Mouse (Mus musculus): ENCODE results near the gene Cog7. TPM values are rescaled to one million over a fixed set of nuclear protein-coding genes. Genes with fewer than 3 reads are reported as not detected.

Gene Cog7
- polyA plus RNA-seq, 1 experiment, result 39.9 TPM

DNA sequence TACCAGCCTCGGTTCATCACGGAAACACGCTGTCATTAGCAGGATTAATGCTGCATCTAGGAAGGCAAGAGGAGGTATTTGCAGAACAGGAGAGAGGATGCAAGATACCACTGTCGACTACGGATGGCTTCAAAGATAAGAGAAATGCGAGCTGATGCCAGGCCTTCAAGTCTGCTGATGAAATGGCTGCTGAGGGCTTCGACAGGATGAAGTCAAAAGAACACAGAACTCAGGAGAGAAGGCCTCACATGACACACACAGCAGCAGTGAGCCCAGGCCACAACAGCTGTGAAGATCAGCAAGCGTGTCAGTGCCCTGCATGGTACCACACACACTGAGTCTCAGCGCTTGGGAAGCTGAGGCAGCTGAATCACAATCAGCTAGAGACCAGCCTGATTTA, 11.3 kb downstream of the Cog7 start:
- DNase-seq, result no peak
- TF ChIP-seq POLR2A (IDR thresholded peaks at IDR 0.05; ENCODE audit: low read depth, low read length), result no peak
- TF ChIP-seq CTCF (conservative IDR thresholded peaks at IDR 0.05; ENCODE audit: insufficient read depth, insufficient read length, low read depth, low read length), result no peak
- Histone ChIP-seq H3K4me1 (ENCODE audit: control insufficient read depth, insufficient read depth, low read length) (no peaks in the 10 kb centered on the region), H3K36me3 (ENCODE audit: control insufficient read depth, insufficient read depth, low read length) (peaks cover 2% of the 10 kb centered on the region; the same call in 1 of the 2 replicates), H3K4me3 (ENCODE audit: insufficient read depth, low read depth, low read length) (no peak overlapping the region), H3K27ac (ENCODE audit: insufficient read depth, low read depth, low read length) (no peak overlapping the region), H3K27me3 (replicated peaks; ENCODE audit: control insufficient read depth, insufficient read depth, low read length) (no peaks in the 10 kb centered on the region)
- WGBS, result 89% methylated on average over 9 of the region's 9 CpGs

GRCm38 (mm10) chr7:121968816-121969215, 12.7 kb downstream of the Cog7 start:
- H3K27ac ChIP-seq (ENCODE audit: insufficient read depth, low read depth, low read length), result no peak overlapping the region
- DNase-seq, result no peak
- 86% methylated on average over 9 of the region's 9 CpGs for WGBS
- TF ChIP-seq CTCF (conservative IDR thresholded peaks at IDR 0.05; ENCODE audit: insufficient read depth, insufficient read length, low read depth, low read length), result no peak
- no peak for TF ChIP-seq POLR2A (IDR thresholded peaks at IDR 0.05; ENCODE audit: low read depth, low read length)
- peaks cover 2% of the 10 kb centered on the region; the same call in 1 of the 2 replicates for H3K36me3 ChIP-seq (ENCODE audit: control insufficient read depth, insufficient read depth, low read length)
- H3K4me3 ChIP-seq (ENCODE audit: insufficient read depth, low read depth, low read length), result no peak overlapping the region
- H3K27me3 ChIP-seq (replicated peaks; ENCODE audit: control insufficient read depth, insufficient read depth, low read length), result no peaks in the 10 kb centered on the region
- H3K4me1 ChIP-seq (ENCODE audit: control insufficient read depth, insufficient read depth, low read length), result no peaks in the 10 kb centered on the region

DNA sequence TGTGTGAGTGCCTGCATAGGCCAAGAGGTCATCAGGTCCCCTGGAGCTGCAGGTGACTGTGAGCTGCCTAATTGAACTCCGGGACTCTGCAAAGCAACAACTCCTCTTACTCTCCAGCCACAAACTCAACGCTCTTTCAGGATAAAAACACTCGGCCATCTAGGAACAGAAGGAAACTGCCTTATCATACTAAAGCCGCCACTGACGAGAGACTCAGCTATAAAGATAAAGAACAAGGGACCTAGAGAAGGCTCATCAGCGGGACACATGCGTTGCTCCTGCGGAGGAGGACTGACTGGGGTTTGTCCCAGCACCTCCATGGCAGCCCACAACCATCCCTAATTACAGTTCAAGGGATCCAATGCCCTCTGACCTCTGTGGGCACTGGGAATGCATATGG, 13.3 kb downstream of the Cog7 start:
- H3K36me3 ChIP-seq (ENCODE audit: control insufficient read depth, insufficient read depth, low read length), result no peaks in the 10 kb centered on the region
- TF ChIP-seq POLR2A (IDR thresholded peaks at IDR 0.05; ENCODE audit: low read depth, low read length) (no peak), CTCF (conservative IDR thresholded peaks at IDR 0.05; ENCODE audit: insufficient read depth, insufficient read length, low read depth, low read length) (no peak)
- WGBS, result 84% methylated on average over 8 of the region's 8 CpGs
- H3K4me1 ChIP-seq (ENCODE audit: control insufficient read depth, insufficient read depth, low read length), result no peaks in the 10 kb centered on the region
- no peak for DNase-seq
- H3K4me3 ChIP-seq (ENCODE audit: insufficient read depth, low read depth, low read length), result no peak overlapping the region
- H3K27me3 ChIP-seq (replicated peaks; ENCODE audit: control insufficient read depth, insufficient read depth, low read length), result no peaks in the 10 kb centered on the region
- H3K27ac ChIP-seq (ENCODE audit: insufficient read depth, low read depth, low read length), result no peak overlapping the region

DNA sequence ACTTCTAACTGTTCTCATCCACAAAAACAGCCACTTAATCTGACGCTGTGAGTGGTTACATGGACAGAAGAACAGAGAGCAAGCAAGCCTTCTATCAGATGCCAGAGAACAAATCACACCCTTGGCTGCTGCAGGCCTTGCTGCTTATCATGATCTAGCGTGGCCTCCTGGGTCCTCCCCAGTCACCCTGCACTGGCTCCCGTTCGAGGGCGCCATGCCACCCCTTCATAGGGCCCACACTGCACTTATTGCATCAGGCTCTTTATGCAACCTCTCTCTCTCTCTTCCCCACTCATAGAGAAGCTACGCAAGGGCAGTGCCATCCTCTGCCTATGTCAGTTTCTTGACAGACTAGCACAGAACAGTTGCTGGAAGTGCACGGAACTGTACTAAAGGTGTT, 15.3 kb downstream of the Cog7 start:
- WGBS, result 89% methylated on average over 7 of the region's 7 CpGs
- Histone ChIP-seq H3K4me3 (ENCODE audit: insufficient read depth, low read depth, low read length) (no peak overlapping the region), H3K4me1 (ENCODE audit: control insufficient read depth, insufficient read depth, low read length) (no peaks in the 10 kb centered on the region), H3K27ac (ENCODE audit: insufficient read depth, low read depth, low read length) (no peak overlapping the region), H3K36me3 (ENCODE audit: control insufficient read depth, insufficient read depth, low read length) (no peaks in the 10 kb centered on the region), H3K27me3 (replicated peaks; ENCODE audit: control insufficient read depth, insufficient read depth, low read length) (no peaks in the 10 kb centered on the region)
- no peak for DNase-seq
- no peak for TF ChIP-seq CTCF (conservative IDR thresholded peaks at IDR 0.05; ENCODE audit: insufficient read depth, insufficient read length, low read depth, low read length)
- no peak for TF ChIP-seq POLR2A (IDR thresholded peaks at IDR 0.05; ENCODE audit: low read depth, low read length)

DNA sequence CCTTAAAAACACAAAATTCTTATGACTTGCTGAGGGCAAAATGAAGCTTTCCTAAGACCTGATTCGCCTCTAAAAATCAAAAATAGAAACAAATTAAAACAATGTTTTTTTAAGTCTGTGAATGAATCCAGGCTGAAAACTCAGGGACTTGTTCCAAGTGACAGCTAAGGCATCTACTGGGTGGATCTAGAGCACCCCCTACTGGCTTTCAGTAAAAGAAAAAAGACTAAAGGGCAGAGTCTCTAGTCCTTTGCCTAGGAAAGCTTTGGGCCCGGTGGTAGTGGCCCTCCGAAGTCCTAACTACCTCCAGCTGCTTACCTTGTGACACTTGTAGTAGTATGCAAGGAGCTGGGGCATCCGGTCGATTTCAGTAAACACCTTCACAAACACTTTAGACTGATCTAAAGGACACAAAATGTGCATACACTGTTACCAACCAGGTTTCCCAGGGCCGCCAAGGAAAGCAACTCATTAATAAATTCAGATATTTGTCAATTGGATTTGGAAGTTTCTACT, 17.6 kb downstream of the Cog7 start:
- Histone ChIP-seq H3K4me1 (ENCODE audit: control insufficient read depth, insufficient read depth, low read length) (no peaks in the 10 kb centered on the region), H3K36me3 (ENCODE audit: control insufficient read depth, insufficient read depth, low read length) (no peaks in the 10 kb centered on the region; the same call in 1 of the 2 replicates), H3K27me3 (replicated peaks; ENCODE audit: control insufficient read depth, insufficient read depth, low read length) (no peaks in the 10 kb centered on the region), H3K4me3 (ENCODE audit: insufficient read depth, low read depth, low read length) (no peak overlapping the region), H3K27ac (ENCODE audit: insufficient read depth, low read depth, low read length) (no peak overlapping the region)
- no peak for TF ChIP-seq POLR2A (IDR thresholded peaks at IDR 0.05; ENCODE audit: low read depth, low read length)
- TF ChIP-seq CTCF (conservative IDR thresholded peaks at IDR 0.05; ENCODE audit: insufficient read depth, insufficient read length, low read depth, low read length), result peak; percentile 27; the same call in 1 of the 2 replicates
- DNase-seq, result peak; percentile 75
- 66% methylated on average over 6 of the region's 6 CpGs for WGBS

GRCm38 (mm10) chr7:121962571-121962959, 18.9 kb downstream of the Cog7 start:
- TF ChIP-seq POLR2A (IDR thresholded peaks at IDR 0.05; ENCODE audit: low read depth, low read length), result no peak
- TF ChIP-seq CTCF (conservative IDR thresholded peaks at IDR 0.05; ENCODE audit: insufficient read depth, insufficient read length, low read depth, low read length), result no peak
- H3K36me3 ChIP-seq (ENCODE audit: control insufficient read depth, insufficient read depth, low read length), result no peaks in the 10 kb centered on the region; the same call in 1 of the 2 replicates
- 52% methylated on average over 3 of the region's 3 CpGs for WGBS

GRCm38 (mm10) chr7:121961913-121962570, 19.5 kb downstream of the Cog7 start:
- 73% methylated on average over 7 of the region's 7 CpGs for WGBS
- H3K27ac ChIP-seq (ENCODE audit: insufficient read depth, low read depth, low read length), result no peak overlapping the region
- no peak for DNase-seq

More at GRCm38 (mm10) chr7:121962571-121962959, 18.9 kb downstream of the Cog7 start:
- H3K27ac ChIP-seq (ENCODE audit: insufficient read depth, low read depth, low read length), result no peak overlapping the region
- no peaks in the 10 kb centered on the region for H3K27me3 ChIP-seq (replicated peaks; ENCODE audit: control insufficient read depth, insufficient read depth, low read length)
- no peaks in the 10 kb centered on the region for H3K4me1 ChIP-seq (ENCODE audit: control insufficient read depth, insufficient read depth, low read length)
- H3K4me3 ChIP-seq (ENCODE audit: insufficient read depth, low read depth, low read length), result no peak overlapping the region
- DNase-seq, result no peak

More at GRCm38 (mm10) chr7:121961913-121962570, 19.5 kb downstream of the Cog7 start:
- no peaks in the 10 kb centered on the region for H3K27me3 ChIP-seq (replicated peaks; ENCODE audit: control insufficient read depth, insufficient read depth, low read length)
- no peaks in the 10 kb centered on the region; the same call in 1 of the 2 replicates for H3K36me3 ChIP-seq (ENCODE audit: control insufficient read depth, insufficient read depth, low read length)
- H3K4me3 ChIP-seq (ENCODE audit: insufficient read depth, low read depth, low read length), result no peak overlapping the region
- no peak for TF ChIP-seq POLR2A (IDR thresholded peaks at IDR 0.05; ENCODE audit: low read depth, low read length)
- no peak for TF ChIP-seq CTCF (conservative IDR thresholded peaks at IDR 0.05; ENCODE audit: insufficient read depth, insufficient read length, low read depth, low read length)
- H3K4me1 ChIP-seq (ENCODE audit: control insufficient read depth, insufficient read depth, low read length), result no peaks in the 10 kb centered on the region

All from kidney, adult 2 months (tissue).